Mouse (Mus musculus): ENCODE results near the gene Gm47996. TPM values are rescaled to one million over a fixed set of nuclear protein-coding genes. Genes with fewer than 3 reads are reported as not detected.

Gene Gm47996
- total and polyA plus RNA-seq, 3 experiments = not detected

GRCm38 (mm10) chr1:151228320-151228989 is 18.5 kb downstream of the Gm47996 start:
- Histone ChIP-seq H3K4me1 (ENCODE audit: control insufficient read depth in 1 of 2, insufficient read depth in 2 of 2, low read length in 2 of 2) (no peaks in the 10 kb centered on the region), H3K4me3 (ENCODE audit: control insufficient read depth in 1 of 2, insufficient read depth in 1 of 2, low read depth in 2 of 2, low read length in 2 of 2) (no peak overlapping the region), H3K9me3 (replicated peaks; ENCODE audit: insufficient read depth, low read length) (no peaks in the 10 kb centered on the region), H3K9ac (ENCODE audit: control insufficient read depth, low read depth, low read length, poor library complexity, severe bottlenecking) (no peak overlapping the region), H3K79me2 (ENCODE audit: control insufficient read depth, insufficient read depth, low read length, poor library complexity) (no peaks in the 10 kb centered on the region), H3K36me3 (ENCODE audit: control insufficient read depth in 1 of 2, insufficient read depth in 2 of 2, low read length in 2 of 2) (no peaks in the 10 kb centered on the region), H3K27ac (ENCODE audit: control insufficient read depth, low read depth, low read length) (no peak overlapping the region), H3K27me3 (ENCODE audit: control insufficient read depth in 1 of 2, insufficient read depth in 2 of 2, low read length in 2 of 2) (no peaks in the 10 kb centered on the region)
- no peak for TF ChIP-seq CHD1 (IDR thresholded peaks at IDR 0.05; ENCODE audit: low read depth, low read length)
- no peak for TF ChIP-seq SIN3A (IDR thresholded peaks at IDR 0.05; ENCODE audit: low read length)
- no peak for TF ChIP-seq ZNF384 (IDR thresholded peaks at IDR 0.05; ENCODE audit: low read depth, low read length)
- TF ChIP-seq USF1 (IDR thresholded peaks at IDR 0.05; ENCODE audit: low read depth, low read length) = no peak
- no peak for TF ChIP-seq TBP (IDR thresholded peaks at IDR 0.05; ENCODE audit: low read depth, low read length)
- TF ChIP-seq E2F4 (IDR thresholded peaks at IDR 0.05; ENCODE audit: borderline replicate concordance, low read depth, low read length) = no peak
- no peak for TF ChIP-seq GATA1 (IDR thresholded peaks at IDR 0.05; ENCODE audit: low read depth, low read length)
- TF ChIP-seq CTCF (IDR thresholded peaks at IDR 0.05 in 2 of 3, conservative IDR thresholded peaks at IDR 0.05 in 1 of 3; ENCODE audit: control insufficient read depth in 1 of 3, insufficient read depth in 1 of 3, low read depth in 2 of 3, low read length in 3 of 3, poor library complexity in 1 of 3, severe bottlenecking in 1 of 3) = no peak
- TF ChIP-seq UBTF (IDR thresholded peaks at IDR 0.05; ENCODE audit: borderline replicate concordance, insufficient read depth, low read depth, low read length) = no peak
- no peak for TF ChIP-seq SMC3 (IDR thresholded peaks at IDR 0.05; ENCODE audit: low read depth, low read length)
- TF ChIP-seq MAX (IDR thresholded peaks at IDR 0.05; ENCODE audit: low read length) = no peak
- DNase-seq (ENCODE audit: low read depth, low spot score) = peak; percentile 39

DNA sequence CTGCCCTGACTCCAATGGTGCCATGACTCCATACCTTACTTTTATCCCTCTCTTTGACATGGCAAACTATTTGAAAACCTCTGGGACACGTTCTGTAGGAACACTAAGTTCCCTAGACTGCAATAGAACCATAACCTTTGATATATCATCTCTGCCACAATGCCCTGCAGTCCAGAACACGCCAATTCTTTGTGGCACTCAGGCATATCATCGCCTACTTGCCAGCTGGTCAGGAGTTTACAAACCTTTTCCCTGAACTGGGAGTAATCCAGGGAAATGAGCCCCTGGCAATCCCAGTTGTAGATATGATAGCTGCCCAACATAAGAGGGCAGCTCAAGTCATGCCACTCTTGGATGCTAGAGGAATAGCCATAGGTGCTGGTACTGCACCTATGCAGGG is 22.4 kb downstream of the Gm47996 start:
- no peak overlapping the region for H3K4me3 ChIP-seq (ENCODE audit: control insufficient read depth in 1 of 2, insufficient read depth in 1 of 2, low read depth in 2 of 2, low read length in 2 of 2)
- TF ChIP-seq ELF1 (IDR thresholded peaks at IDR 0.05; ENCODE audit: low read depth, low read length) (no peak), GABPA (IDR thresholded peaks at IDR 0.05; ENCODE audit: low read depth, low read length) (no peak), JUND (IDR thresholded peaks at IDR 0.05; ENCODE audit: low read depth, low read length) (no peak), NRF1 (IDR thresholded peaks at IDR 0.05; ENCODE audit: insufficient read depth, low read depth, low read length, poor library complexity, severe bottlenecking) (no peak), USF2 (IDR thresholded peaks at IDR 0.05; ENCODE audit: borderline replicate concordance in 1 of 2, insufficient read depth in 1 of 2, low read depth in 1 of 2, low read length in 2 of 2) (no peak), UBTF (IDR thresholded peaks at IDR 0.05; ENCODE audit: borderline replicate concordance, insufficient read depth, low read depth, low read length) (no peak), ETS1 (IDR thresholded peaks at IDR 0.05; ENCODE audit: low read depth, low read length) (no peak), TAL1 (IDR thresholded peaks at IDR 0.05; ENCODE audit: low read length) (no peak), NELFE (IDR thresholded peaks at IDR 0.05; ENCODE audit: low read depth, low read length) (no peak), SIN3A (IDR thresholded peaks at IDR 0.05; ENCODE audit: low read length) (no peak), MYB (IDR thresholded peaks at IDR 0.05; ENCODE audit: low read depth, low read length) (no peak), ZC3H11A (IDR thresholded peaks at IDR 0.05; ENCODE audit: low read depth, low read length) (no peak), MXI1 (IDR thresholded peaks at IDR 0.05; ENCODE audit: low read depth, low read length) (no peak), ZMIZ1 (IDR thresholded peaks at IDR 0.05; ENCODE audit: low read depth, low read length) (no peak), CTCF (IDR thresholded peaks at IDR 0.05 in 2 of 3, conservative IDR thresholded peaks at IDR 0.05 in 1 of 3; ENCODE audit: control insufficient read depth in 1 of 3, insufficient read depth in 1 of 3, low read depth in 2 of 3, low read length in 3 of 3, poor library complexity in 1 of 3, severe bottlenecking in 1 of 3) (no peak), CHD2 (IDR thresholded peaks at IDR 0.05; ENCODE audit: low read length) (no peak), TBP (IDR thresholded peaks at IDR 0.05; ENCODE audit: low read depth, low read length) (no peak)
- no peaks in the 10 kb centered on the region for H3K79me2 ChIP-seq (ENCODE audit: control insufficient read depth, insufficient read depth, low read length, poor library complexity)
- H3K36me3 ChIP-seq (ENCODE audit: control insufficient read depth in 1 of 2, insufficient read depth in 2 of 2, low read length in 2 of 2) = no peaks in the 10 kb centered on the region
- H3K9me3 ChIP-seq (replicated peaks; ENCODE audit: insufficient read depth, low read length) = no peaks in the 10 kb centered on the region
- H3K9ac ChIP-seq (ENCODE audit: control insufficient read depth, low read depth, low read length, poor library complexity, severe bottlenecking) = no peak overlapping the region
- no peaks in the 10 kb centered on the region for H3K4me1 ChIP-seq (ENCODE audit: control insufficient read depth in 1 of 2, insufficient read depth in 2 of 2, low read length in 2 of 2)
- H3K27ac ChIP-seq (ENCODE audit: control insufficient read depth, low read depth, low read length) = no peak overlapping the region
- H3K27me3 ChIP-seq (ENCODE audit: control insufficient read depth in 1 of 2, insufficient read depth in 2 of 2, low read length in 2 of 2) = no peaks in the 10 kb centered on the region; a peak in 1 of 4 replicates
- DNase-seq (ENCODE audit: low read depth, low spot score) = no peak

Data from MEL (cell line).